Mouse (Mus musculus): Measurements from ENCODE around the gene Kif6. TPM values are rescaled to one million over a fixed set of nuclear protein-coding genes. Genes with fewer than 3 reads are reported as not detected.

Gene Kif6
- polyA plus RNA-seq, 1 experiment from 2014 or later, result 1.9 TPM

DNA sequence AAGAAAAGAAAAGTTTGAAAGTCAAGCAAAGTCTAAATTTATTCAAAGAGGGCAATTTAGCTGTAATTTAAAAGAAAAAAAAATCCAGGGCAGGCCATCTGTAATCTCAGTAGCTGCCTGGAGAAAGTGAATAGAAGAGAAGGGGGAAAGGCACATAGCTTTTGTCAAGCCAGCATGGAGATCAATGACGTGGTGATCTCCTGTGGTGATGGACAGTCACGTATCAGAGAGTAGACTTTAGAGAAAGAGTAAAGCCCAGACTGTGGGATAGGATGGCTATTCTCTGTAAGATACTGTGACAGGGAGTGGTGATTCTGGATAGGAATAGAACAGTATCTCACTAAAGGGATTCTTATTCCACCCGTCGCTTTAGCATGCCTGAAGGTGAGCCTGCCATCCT, 192.5 kb downstream of the Kif6 start:
- 83% methylated on average over 4 of the region's 4 CpGs for WGBS
- Histone ChIP-seq H3K4me3 (ENCODE audit: control insufficient read depth in 1 of 2, insufficient read depth in 1 of 2, low read depth in 1 of 2, low read length in 2 of 2) (no peak overlapping the region), H3K36me3 (ENCODE audit: control insufficient read depth, insufficient read depth, low read length) (no peaks in the 10 kb centered on the region), H3K4me2 (ENCODE audit: low read length) (no peak overlapping the region), H3K9ac (ENCODE audit: low read length) (no peak overlapping the region), H3K27ac (replicated peaks in 1 of 2; ENCODE audit: control insufficient read depth in 1 of 2, insufficient read depth in 1 of 2, low read depth in 2 of 2, low read length in 2 of 2) (no peak overlapping the region), H3K9me3 (ENCODE audit: control insufficient read depth, low read length) (no peaks in the 10 kb centered on the region), H3K4me1 (ENCODE audit: control insufficient read depth in 2 of 2, insufficient read depth in 2 of 2, low read length in 2 of 2) (no peaks in the 10 kb centered on the region), H3K27me3 (ENCODE audit: control insufficient read depth, insufficient read depth, low read length) (no peaks in the 10 kb centered on the region)
- ATAC-seq (ENCODE audit: insufficient number of reproducible peaks, insufficient read depth, low FRiP score, low read depth), result no peak

DNA sequence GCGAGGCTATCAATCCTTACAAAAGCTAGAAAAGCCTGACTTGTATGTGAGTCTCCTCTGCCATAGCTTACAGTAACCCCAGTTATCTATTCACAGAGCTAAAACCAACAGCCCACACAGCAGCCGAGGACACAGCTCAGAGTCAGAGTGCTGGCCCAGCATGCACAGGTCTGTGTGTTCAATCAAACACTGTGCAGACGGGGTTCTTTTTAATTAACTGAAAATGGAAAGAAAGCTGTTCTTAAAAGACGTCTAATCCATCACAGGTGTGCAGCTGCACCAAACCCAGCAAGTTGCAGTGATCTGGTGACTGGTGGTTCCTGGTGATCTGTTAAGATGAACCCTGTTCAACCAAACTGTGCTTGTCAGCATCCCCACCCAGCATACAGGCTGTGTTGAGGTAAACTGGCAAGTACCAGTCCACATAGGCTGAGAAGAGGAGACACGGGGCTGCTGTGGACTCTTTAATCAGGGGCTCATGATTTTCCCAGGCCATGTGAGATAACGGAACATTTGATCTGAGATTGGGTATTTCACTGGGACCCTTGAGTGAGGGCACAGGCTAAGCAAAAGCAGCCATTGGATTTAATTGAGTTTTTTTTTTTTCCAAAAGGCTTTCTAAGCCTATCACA, 193.9 kb downstream of the Kif6 start:
- no peak overlapping the region for H3K9ac ChIP-seq (ENCODE audit: low read length)
- 69% methylated on average over 6 of the region's 6 CpGs for WGBS

DNA sequence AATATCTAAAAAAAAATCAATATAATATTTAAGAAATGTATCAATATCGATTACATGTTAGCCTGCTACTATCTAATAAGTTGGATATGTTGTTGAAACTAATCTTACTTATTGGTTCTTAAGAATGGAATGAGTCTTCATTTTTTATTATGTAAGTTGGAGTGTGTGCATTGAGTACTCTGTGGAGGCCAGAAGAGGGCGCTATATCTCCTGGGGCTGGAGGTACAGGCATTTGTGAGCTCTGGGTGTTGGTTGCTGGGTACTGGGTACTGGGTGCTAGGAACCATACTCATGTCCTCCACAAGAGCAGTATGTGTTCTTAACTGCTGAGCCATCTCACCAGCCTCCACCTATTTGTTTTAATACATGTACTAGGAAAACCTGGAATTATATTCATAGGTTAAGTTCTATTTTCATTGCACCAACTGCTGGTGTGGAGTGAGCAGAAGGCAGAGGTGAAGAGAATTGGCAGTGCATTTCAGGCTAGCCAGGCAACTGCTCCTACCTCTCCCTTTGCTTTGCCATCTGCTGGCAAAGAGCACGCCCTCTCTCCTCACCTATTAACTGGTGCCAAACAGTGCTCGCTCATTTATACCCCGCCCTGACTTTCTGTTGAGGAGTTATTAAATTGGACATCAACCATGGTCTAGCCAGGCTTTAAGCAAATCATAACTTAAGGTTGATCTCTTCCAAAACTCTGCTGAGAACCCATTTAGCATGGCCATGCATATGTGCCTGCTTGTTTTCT, 199.1 kb downstream of the Kif6 start:
- no peaks in the 10 kb centered on the region for H3K27me3 ChIP-seq (ENCODE audit: control insufficient read depth, insufficient read depth, low read length)
- H3K9ac ChIP-seq (ENCODE audit: low read length), result no peak overlapping the region
- H3K4me3 ChIP-seq (ENCODE audit: control insufficient read depth in 1 of 2, insufficient read depth in 1 of 2, low read depth in 1 of 2, low read length in 2 of 2), result no peak overlapping the region
- 79% methylated on average over 5 of the region's 5 CpGs for WGBS
- peaks cover 4% of the 10 kb centered on the region in 2 experiments; a peak in 3 of 4 replicates for H3K4me1 ChIP-seq (ENCODE audit: control insufficient read depth in 2 of 2, insufficient read depth in 2 of 2, low read length in 2 of 2)
- no peak for ATAC-seq (ENCODE audit: insufficient number of reproducible peaks, insufficient read depth, low FRiP score, low read depth)
- no peaks in the 10 kb centered on the region for H3K9me3 ChIP-seq (ENCODE audit: control insufficient read depth, low read length)
- H3K36me3 ChIP-seq (ENCODE audit: control insufficient read depth, insufficient read depth, low read length), result no peaks in the 10 kb centered on the region
- no peak overlapping the region for H3K4me2 ChIP-seq (ENCODE audit: low read length)
- H3K27ac ChIP-seq (replicated peaks in 1 of 2; ENCODE audit: control insufficient read depth in 1 of 2, insufficient read depth in 1 of 2, low read depth in 2 of 2, low read length in 2 of 2), result no peak overlapping the region

More for the DNA sequence above, 193.9 kb downstream of the Kif6 start:
- H3K4me3 ChIP-seq (ENCODE audit: control insufficient read depth in 1 of 2, insufficient read depth in 1 of 2, low read depth in 1 of 2, low read length in 2 of 2), result no peak overlapping the region
- no peak overlapping the region for H3K4me2 ChIP-seq (ENCODE audit: low read length)
- no peaks in the 10 kb centered on the region for H3K9me3 ChIP-seq (ENCODE audit: control insufficient read depth, low read length)
- H3K4me1 ChIP-seq (ENCODE audit: control insufficient read depth in 2 of 2, insufficient read depth in 2 of 2, low read length in 2 of 2), result no peaks in the 10 kb centered on the region
- H3K27me3 ChIP-seq (ENCODE audit: control insufficient read depth, insufficient read depth, low read length), result no peaks in the 10 kb centered on the region
- ATAC-seq (ENCODE audit: insufficient number of reproducible peaks, insufficient read depth, low FRiP score, low read depth), result no peak
- H3K27ac ChIP-seq (replicated peaks in 1 of 2; ENCODE audit: control insufficient read depth in 1 of 2, insufficient read depth in 1 of 2, low read depth in 2 of 2, low read length in 2 of 2), result no peak overlapping the region
- no peaks in the 10 kb centered on the region for H3K36me3 ChIP-seq (ENCODE audit: control insufficient read depth, insufficient read depth, low read length)

DNA sequence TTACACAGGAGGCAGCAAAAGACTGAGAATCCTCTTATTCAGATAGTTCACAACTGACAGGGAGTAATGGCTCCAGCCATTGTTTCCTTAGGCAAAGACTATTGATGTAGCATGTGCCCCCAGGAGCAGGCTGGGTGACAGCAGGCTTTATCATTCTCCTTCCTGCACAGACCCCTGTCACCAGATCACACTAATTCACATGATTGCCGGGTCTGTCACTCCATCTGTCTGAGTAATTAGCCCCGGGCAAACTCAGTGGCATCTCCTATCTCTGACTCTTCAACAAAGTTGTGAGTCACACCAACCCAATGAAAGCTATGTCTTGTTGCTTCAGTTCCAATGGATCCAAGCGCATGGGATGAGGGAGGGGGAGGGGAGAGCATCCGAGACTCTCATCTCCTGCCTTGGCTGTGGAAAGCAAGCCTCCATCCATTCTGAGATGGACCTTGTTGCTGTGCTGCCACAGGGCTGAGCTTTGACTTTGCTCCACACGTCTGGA, 201.2 kb downstream of the Kif6 start:
- Histone ChIP-seq H3K4me3 (ENCODE audit: control insufficient read depth in 1 of 2, insufficient read depth in 1 of 2, low read depth in 1 of 2, low read length in 2 of 2) (no peak overlapping the region), H3K9me3 (ENCODE audit: control insufficient read depth, low read length) (no peaks in the 10 kb centered on the region), H3K36me3 (ENCODE audit: control insufficient read depth, insufficient read depth, low read length) (no peaks in the 10 kb centered on the region), H3K4me2 (ENCODE audit: low read length) (no peak overlapping the region), H3K4me1 (ENCODE audit: control insufficient read depth in 2 of 2, insufficient read depth in 2 of 2, low read length in 2 of 2) (peaks cover 4% of the 10 kb centered on the region in 2 experiments; a peak in 3 of 4 replicates), H3K27ac (replicated peaks in 1 of 2; ENCODE audit: control insufficient read depth in 1 of 2, insufficient read depth in 1 of 2, low read depth in 2 of 2, low read length in 2 of 2) (no peak overlapping the region), H3K27me3 (ENCODE audit: control insufficient read depth, insufficient read depth, low read length) (no peaks in the 10 kb centered on the region), H3K9ac (ENCODE audit: low read length) (no peak overlapping the region)
- no peak for ATAC-seq (ENCODE audit: insufficient number of reproducible peaks, insufficient read depth, low FRiP score, low read depth)
- WGBS, result 19% methylated on average over 5 of the region's 5 CpGs

DNA sequence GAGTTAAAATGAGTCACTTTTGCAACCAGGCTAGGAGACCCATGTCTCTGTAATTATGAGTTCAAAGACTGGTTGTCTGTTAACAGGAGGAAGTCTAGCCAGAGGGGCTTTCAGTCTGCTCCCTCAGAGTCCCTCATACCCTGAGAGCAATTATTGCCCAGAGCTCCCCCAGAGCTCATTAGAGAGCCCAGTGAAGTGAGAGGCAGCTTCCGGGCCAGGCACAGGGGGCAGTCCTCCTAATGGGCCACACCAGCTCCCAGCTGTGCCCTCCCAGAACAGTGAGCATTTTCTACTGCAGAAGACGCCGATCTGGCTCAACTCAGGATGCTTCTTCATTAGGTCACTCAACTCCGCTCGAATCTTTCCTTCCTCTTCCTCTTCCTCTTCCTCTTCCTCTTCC, 201.8 kb downstream of the Kif6 start:
- H3K36me3 ChIP-seq (ENCODE audit: control insufficient read depth, insufficient read depth, low read length), result no peaks in the 10 kb centered on the region
- no peaks in the 10 kb centered on the region for H3K9me3 ChIP-seq (ENCODE audit: control insufficient read depth, low read length)
- no peak for ATAC-seq (ENCODE audit: insufficient number of reproducible peaks, insufficient read depth, low FRiP score, low read depth)
- no peak overlapping the region for H3K9ac ChIP-seq (ENCODE audit: low read length)
- no peak overlapping the region for H3K4me3 ChIP-seq (ENCODE audit: control insufficient read depth in 1 of 2, insufficient read depth in 1 of 2, low read depth in 1 of 2, low read length in 2 of 2)
- H3K27me3 ChIP-seq (ENCODE audit: control insufficient read depth, insufficient read depth, low read length), result no peaks in the 10 kb centered on the region
- WGBS, result 53% methylated on average over 5 of the region's 5 CpGs
- no peak overlapping the region for H3K4me2 ChIP-seq (ENCODE audit: low read length)
- H3K27ac ChIP-seq (replicated peaks in 1 of 2; ENCODE audit: control insufficient read depth in 1 of 2, insufficient read depth in 1 of 2, low read depth in 2 of 2, low read length in 2 of 2), result no peak overlapping the region
- H3K4me1 ChIP-seq (ENCODE audit: control insufficient read depth in 2 of 2, insufficient read depth in 2 of 2, low read length in 2 of 2), result peaks cover 4% of the 10 kb centered on the region in 2 experiments; a peak in 3 of 4 replicates

DNA sequence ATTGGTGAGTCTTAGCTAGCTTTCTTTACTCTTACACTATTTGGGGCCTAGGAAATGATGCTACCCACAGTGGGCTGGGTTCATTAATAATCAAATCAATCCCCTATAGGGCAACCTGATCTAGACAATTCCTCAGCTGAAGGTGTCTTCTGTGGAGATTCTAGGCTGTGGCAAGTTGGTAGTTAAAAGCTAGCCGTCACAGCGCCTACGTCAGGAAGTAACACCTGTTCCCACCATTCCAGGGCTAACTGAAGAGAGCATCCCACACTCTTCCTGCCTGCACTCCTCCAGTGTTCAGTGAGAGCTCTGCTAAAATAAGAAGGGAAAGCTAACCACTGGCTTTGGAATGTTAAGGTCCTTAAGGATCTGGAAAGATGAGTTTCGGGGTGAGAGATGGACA, 205.3 kb downstream of the Kif6 start:
- ATAC-seq (ENCODE audit: insufficient number of reproducible peaks, insufficient read depth, low FRiP score, low read depth), result no peak
- no peak overlapping the region for H3K9ac ChIP-seq (ENCODE audit: low read length)
- H3K27ac ChIP-seq (replicated peaks in 1 of 2; ENCODE audit: control insufficient read depth in 1 of 2, insufficient read depth in 1 of 2, low read depth in 2 of 2, low read length in 2 of 2), result no peak overlapping the region
- peaks cover 12 to 18% of the 10 kb centered on the region in 2 experiments for H3K4me1 ChIP-seq (ENCODE audit: control insufficient read depth in 2 of 2, insufficient read depth in 2 of 2, low read length in 2 of 2)
- no peak overlapping the region for H3K4me3 ChIP-seq (ENCODE audit: control insufficient read depth in 1 of 2, insufficient read depth in 1 of 2, low read depth in 1 of 2, low read length in 2 of 2)
- no peaks in the 10 kb centered on the region for H3K27me3 ChIP-seq (ENCODE audit: control insufficient read depth, insufficient read depth, low read length)
- H3K36me3 ChIP-seq (ENCODE audit: control insufficient read depth, insufficient read depth, low read length), result no peaks in the 10 kb centered on the region
- H3K4me2 ChIP-seq (ENCODE audit: low read length), result no peak overlapping the region
- WGBS, result 69% methylated on average over 4 of the region's 4 CpGs
- no peaks in the 10 kb centered on the region for H3K9me3 ChIP-seq (ENCODE audit: control insufficient read depth, low read length)

DNA sequence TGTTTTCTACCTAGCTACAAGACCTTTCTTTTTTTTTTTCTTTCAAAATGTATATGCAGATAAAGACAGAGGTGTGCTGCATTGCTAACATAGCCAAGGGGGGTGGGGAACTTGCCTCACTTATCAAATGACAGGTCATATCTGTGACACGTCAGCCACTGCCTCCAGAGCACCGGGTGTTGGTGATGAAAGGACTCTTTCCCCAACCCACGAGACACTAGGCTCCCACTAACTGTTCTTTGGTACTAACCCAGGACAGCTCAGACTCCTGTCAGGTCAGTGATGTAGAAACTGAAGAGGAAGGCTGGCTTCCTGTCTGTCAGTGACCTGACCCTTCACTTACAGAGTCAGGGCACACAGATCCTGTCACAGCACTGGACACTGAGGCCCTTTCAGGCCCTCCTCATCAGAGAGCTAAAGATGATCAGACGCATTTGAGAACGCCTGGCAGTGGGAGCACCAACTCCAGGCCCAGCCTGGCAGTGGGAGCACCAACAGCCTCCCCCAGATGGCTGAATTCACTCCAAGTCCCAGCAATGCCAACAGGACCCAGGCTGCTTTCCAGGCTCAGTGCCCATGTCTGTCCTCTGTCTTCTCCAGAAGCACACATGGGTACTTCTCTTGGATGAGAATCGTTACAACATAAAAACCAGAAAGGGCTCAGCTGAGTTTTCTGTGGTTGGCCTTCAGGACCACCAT, 209.4 kb downstream of the Kif6 start:
- no peak overlapping the region for H3K9ac ChIP-seq (ENCODE audit: low read length)
- WGBS, result 26% methylated on average over 6 of the region's 6 CpGs
- no peaks in the 10 kb centered on the region for H3K36me3 ChIP-seq (ENCODE audit: control insufficient read depth, insufficient read depth, low read length)
- no peaks in the 10 kb centered on the region for H3K9me3 ChIP-seq (ENCODE audit: control insufficient read depth, low read length)
- no peak overlapping the region for H3K4me3 ChIP-seq (ENCODE audit: control insufficient read depth in 1 of 2, insufficient read depth in 1 of 2, low read depth in 1 of 2, low read length in 2 of 2)
- no peaks in the 10 kb centered on the region for H3K27me3 ChIP-seq (ENCODE audit: control insufficient read depth, insufficient read depth, low read length)
- no peak overlapping the region for H3K4me2 ChIP-seq (ENCODE audit: low read length)
- ATAC-seq (ENCODE audit: insufficient number of reproducible peaks, insufficient read depth, low FRiP score, low read depth), result peak; percentile 43; the same call in 1 of the 2 replicates
- H3K4me1 ChIP-seq (ENCODE audit: control insufficient read depth in 2 of 2, insufficient read depth in 2 of 2, low read length in 2 of 2), result peaks cover 16 to 25% of the 10 kb centered on the region in 2 experiments
- peak overlapping the region; percentile 18 to 42; a peak in 2 of 4 replicates for H3K27ac ChIP-seq (replicated peaks in 1 of 2; ENCODE audit: control insufficient read depth in 1 of 2, insufficient read depth in 1 of 2, low read depth in 2 of 2, low read length in 2 of 2)

All from heart, embryonic 14.5 days (tissue).